Mouse (Mus musculus): ENCODE data around the gene Rbmxl2. TPM values are rescaled to one million over a fixed set of nuclear protein-coding genes. Genes with fewer than 3 reads are reported as not detected.

The Rbmxl2 gene
- polyA plus RNA-seq, 1 experiment from 2014 or later: not detected

DNA sequence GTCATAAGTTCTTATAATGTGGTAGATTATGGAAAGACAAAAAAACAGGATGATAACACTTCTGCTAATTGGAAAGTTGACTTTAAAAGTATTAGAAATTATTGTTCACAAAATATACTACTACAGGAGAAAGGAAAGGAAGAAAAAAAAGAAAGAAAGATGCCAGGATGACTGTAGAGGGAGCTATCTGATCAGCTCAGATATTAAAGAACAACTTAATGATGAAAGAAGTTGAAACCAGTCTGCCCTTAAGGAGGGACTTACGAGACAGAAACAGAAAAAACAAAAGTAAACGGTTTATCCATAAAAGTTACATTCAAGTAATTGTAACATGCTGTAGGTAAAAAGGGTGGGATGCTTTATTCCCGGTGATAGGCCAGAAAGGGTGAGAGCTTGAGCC lies 28.3 kb downstream of the Rbmxl2 start:
- no peaks in the 10 kb centered on the region for H3K4me1 ChIP-seq (replicated peaks; ENCODE audit: control insufficient read depth, insufficient read depth, low read length)
- no peak overlapping the region for H3K27ac ChIP-seq (ENCODE audit: low read depth, low read length)
- no peaks in the 10 kb centered on the region for H3K27me3 ChIP-seq (ENCODE audit: control insufficient read depth, insufficient read depth, low read length)
- no peak overlapping the region for H3K4me3 ChIP-seq (ENCODE audit: low read depth, low read length)
- no peak overlapping the region for H3K4me2 ChIP-seq (replicated peaks; ENCODE audit: low read depth, low read length)
- H3K9me3 ChIP-seq (ENCODE audit: control insufficient read depth, low read length): no peaks in the 10 kb centered on the region
- 75% methylated on average over 3 of the region's 3 CpGs for WGBS
- no peak for ATAC-seq (ENCODE audit: low FRiP score)
- no peak for DNase-seq (ENCODE audit: low spot score)
- no peaks in the 10 kb centered on the region for H3K36me3 ChIP-seq (ENCODE audit: control insufficient read depth, insufficient read depth, low read length)
- no peak overlapping the region for H3K9ac ChIP-seq (ENCODE audit: low read depth, low read length)

DNA sequence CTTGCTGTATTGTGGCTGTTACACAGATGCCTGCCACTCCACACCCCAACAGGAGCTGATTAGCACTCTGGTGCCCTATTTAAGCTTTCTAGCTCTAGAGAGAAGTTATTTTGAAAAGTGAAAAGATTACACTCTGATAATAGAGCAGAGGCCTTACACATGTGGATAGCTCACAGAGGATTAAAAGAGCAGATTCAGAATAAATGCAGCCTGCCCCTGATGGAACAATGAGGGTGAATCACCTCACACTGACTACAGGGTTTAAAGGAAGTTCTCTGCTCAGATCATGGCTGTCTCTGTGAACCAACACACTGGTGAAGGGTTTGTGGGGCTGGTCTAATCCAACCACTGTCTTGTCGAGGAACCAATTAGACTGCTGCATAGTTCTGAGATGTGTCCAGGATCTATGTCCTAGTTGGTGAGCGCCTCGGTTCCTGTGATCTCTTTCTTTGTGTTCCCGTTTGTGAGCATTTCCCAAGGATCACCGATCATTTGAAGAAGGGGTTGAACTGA lies 32.2 kb downstream of the Rbmxl2 start:
- DNase-seq (ENCODE audit: low spot score): no peak
- Histone ChIP-seq H3K9me3 (ENCODE audit: control insufficient read depth, low read length) (no peaks in the 10 kb centered on the region), H3K9ac (ENCODE audit: low read depth, low read length) (no peak overlapping the region), H3K4me2 (replicated peaks; ENCODE audit: low read depth, low read length) (no peak overlapping the region), H3K36me3 (ENCODE audit: control insufficient read depth, insufficient read depth, low read length) (no peaks in the 10 kb centered on the region), H3K27me3 (ENCODE audit: control insufficient read depth, insufficient read depth, low read length) (no peaks in the 10 kb centered on the region), H3K4me1 (replicated peaks; ENCODE audit: control insufficient read depth, insufficient read depth, low read length) (no peaks in the 10 kb centered on the region), H3K27ac (ENCODE audit: low read depth, low read length) (no peak overlapping the region), H3K4me3 (ENCODE audit: low read depth, low read length) (no peak overlapping the region)
- WGBS: 92% methylated on average over 5 of the region's 5 CpGs
- no peak for ATAC-seq (ENCODE audit: low FRiP score)

DNA sequence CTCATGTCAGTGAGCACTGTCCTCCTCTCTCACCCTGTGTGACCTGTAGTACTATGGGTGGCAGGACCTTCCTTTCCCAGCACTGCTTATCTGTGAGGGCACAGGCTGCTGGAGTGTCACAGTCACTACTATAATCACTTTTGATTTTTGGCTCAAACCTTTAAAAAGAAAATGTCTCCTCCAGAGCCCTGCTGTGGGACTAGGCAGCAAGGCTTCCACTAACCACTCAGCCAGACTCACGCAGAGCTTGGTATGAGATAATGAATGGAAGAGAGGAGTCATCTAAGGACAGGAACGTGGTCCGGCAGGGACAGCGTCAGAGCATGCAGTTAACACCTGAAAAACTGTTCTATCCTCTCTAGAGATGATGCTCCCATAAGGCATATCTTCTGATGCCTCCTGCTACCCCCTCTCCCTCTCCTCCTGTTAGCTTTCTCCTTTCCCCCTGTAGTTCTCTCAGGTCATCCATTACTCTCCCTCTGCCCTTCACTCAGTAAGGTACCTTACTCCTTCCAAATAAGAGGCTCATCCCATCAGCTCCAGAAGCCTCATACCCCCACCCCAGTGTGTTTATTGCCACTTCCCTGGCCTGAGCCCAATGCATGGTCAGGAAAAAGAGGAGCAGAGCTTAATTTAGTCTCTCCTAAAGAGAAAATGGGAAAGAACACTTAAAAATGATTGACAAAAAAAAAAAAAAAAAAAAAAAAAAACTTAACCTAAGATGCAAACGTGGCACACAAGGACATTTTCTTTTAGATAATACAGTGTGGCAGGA lies 41.2 kb downstream of the Rbmxl2 start:
- Histone ChIP-seq H3K27ac (ENCODE audit: low read depth, low read length) (no peak overlapping the region), H3K4me1 (replicated peaks; ENCODE audit: control insufficient read depth, insufficient read depth, low read length) (no peaks in the 10 kb centered on the region), H3K27me3 (ENCODE audit: control insufficient read depth, insufficient read depth, low read length) (no peaks in the 10 kb centered on the region), H3K36me3 (ENCODE audit: control insufficient read depth, insufficient read depth, low read length) (no peaks in the 10 kb centered on the region), H3K9ac (ENCODE audit: low read depth, low read length) (no peak overlapping the region), H3K9me3 (ENCODE audit: control insufficient read depth, low read length) (no peaks in the 10 kb centered on the region), H3K4me2 (replicated peaks; ENCODE audit: low read depth, low read length) (no peak overlapping the region), H3K4me3 (ENCODE audit: low read depth, low read length) (no peak overlapping the region)
- ATAC-seq (ENCODE audit: low FRiP score) (no peak), DNase-seq (ENCODE audit: low spot score) (no peak)
- 81% methylated on average over 5 of the region's 5 CpGs for WGBS

DNA sequence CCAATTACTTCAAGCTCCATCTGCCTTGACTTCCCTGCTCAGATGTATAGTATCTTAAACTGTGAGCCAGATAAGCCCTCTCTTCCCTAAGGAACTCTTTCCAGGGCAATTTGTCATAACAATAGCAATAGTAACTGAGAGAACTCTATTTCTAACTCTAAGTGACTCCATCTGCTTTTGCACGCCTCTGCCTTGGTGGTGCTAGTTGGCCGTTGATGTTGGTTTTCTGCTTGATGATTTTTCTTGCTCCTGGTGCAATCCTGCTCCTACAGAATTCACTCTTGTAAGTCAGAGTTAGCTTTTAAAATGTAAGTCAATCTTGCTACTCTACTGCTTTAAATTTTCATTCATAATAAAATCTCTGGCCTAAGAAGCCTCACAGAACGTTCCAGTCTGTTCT lies 44.1 kb downstream of the Rbmxl2 start:
- no peak overlapping the region for H3K9ac ChIP-seq (ENCODE audit: low read depth, low read length)
- WGBS: 90% methylated on average over 3 of the region's 3 CpGs
- H3K4me1 ChIP-seq (replicated peaks; ENCODE audit: control insufficient read depth, insufficient read depth, low read length): no peaks in the 10 kb centered on the region
- ATAC-seq (ENCODE audit: low FRiP score) (no peak), DNase-seq (ENCODE audit: low spot score) (no peak)
- no peak overlapping the region for H3K4me3 ChIP-seq (ENCODE audit: low read depth, low read length)
- H3K27me3 ChIP-seq (ENCODE audit: control insufficient read depth, insufficient read depth, low read length): no peaks in the 10 kb centered on the region
- H3K9me3 ChIP-seq (ENCODE audit: control insufficient read depth, low read length): no peaks in the 10 kb centered on the region
- no peak overlapping the region for H3K27ac ChIP-seq (ENCODE audit: low read depth, low read length)
- H3K4me2 ChIP-seq (replicated peaks; ENCODE audit: low read depth, low read length): no peak overlapping the region
- H3K36me3 ChIP-seq (ENCODE audit: control insufficient read depth, insufficient read depth, low read length): no peaks in the 10 kb centered on the region

DNA sequence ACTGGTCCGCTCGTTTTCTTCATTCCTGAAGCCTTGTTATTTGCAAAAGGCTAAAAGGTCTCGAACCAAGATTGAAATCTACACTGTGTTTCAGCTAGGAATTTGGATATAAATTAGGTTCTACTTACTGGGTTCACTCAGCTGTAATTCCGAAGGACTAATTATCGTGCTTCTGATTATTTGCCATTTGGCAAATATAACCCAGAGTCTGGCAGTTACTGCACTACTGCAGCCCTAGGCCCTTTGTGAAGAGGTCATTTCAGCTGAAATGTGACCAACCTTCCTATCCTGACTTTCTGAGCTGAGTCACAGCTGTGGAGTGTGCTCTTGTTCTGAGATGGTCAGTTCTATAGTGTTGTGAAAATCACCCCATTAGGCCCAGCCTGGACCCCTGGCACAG lies 50.7 kb downstream of the Rbmxl2 start:
- Histone ChIP-seq H3K4me2 (replicated peaks; ENCODE audit: low read depth, low read length) (no peak overlapping the region), H3K9me3 (ENCODE audit: control insufficient read depth, low read length) (no peaks in the 10 kb centered on the region), H3K4me1 (replicated peaks; ENCODE audit: control insufficient read depth, insufficient read depth, low read length) (no peaks in the 10 kb centered on the region), H3K4me3 (ENCODE audit: low read depth, low read length) (no peak overlapping the region), H3K27ac (ENCODE audit: low read depth, low read length) (no peak overlapping the region), H3K36me3 (ENCODE audit: control insufficient read depth, insufficient read depth, low read length) (no peaks in the 10 kb centered on the region), H3K27me3 (ENCODE audit: control insufficient read depth, insufficient read depth, low read length) (no peaks in the 10 kb centered on the region), H3K9ac (ENCODE audit: low read depth, low read length) (no peak overlapping the region)
- ATAC-seq (ENCODE audit: low FRiP score) (no peak), DNase-seq (ENCODE audit: low spot score) (no peak)
- 88% methylated on average over 5 of the region's 5 CpGs for WGBS

Other genes with a start within 250 kb of the Rbmxl2 start
- gene Olfr6, start 245.5 kb upstream of the Rbmxl2 start, polyA plus RNA-seq (2014; fragmentation: Nextera tagmentation; extraction: Ambion mirVana): not detected in 2 replicates
- not detected in 2 replicates for gene Olfr711, start 234.0 kb upstream of the Rbmxl2 start, polyA plus RNA-seq (2014; fragmentation: Nextera tagmentation; extraction: Ambion mirVana)
- gene Olfr2, start 203.4 kb upstream of the Rbmxl2 start, polyA plus RNA-seq (2014; fragmentation: Nextera tagmentation; extraction: Ambion mirVana): not detected in 2 replicates
- not detected in 2 replicates for gene Olfr713, start 178.3 kb upstream of the Rbmxl2 start, polyA plus RNA-seq (2014; fragmentation: Nextera tagmentation; extraction: Ambion mirVana)
- gene Olfr714, start 138.5 kb upstream of the Rbmxl2 start, polyA plus RNA-seq (2014; fragmentation: Nextera tagmentation; extraction: Ambion mirVana): not detected in 2 replicates
- gene Olfr17, start 116.2 kb upstream of the Rbmxl2 start, polyA plus RNA-seq (2014; fragmentation: Nextera tagmentation; extraction: Ambion mirVana): not detected in 2 replicates
- gene Olfr715b, start 99.1 kb upstream of the Rbmxl2 start, polyA plus RNA-seq (2014; fragmentation: Nextera tagmentation; extraction: Ambion mirVana): not detected in 2 replicates
- gene Olfr715, start 78.4 kb upstream of the Rbmxl2 start, polyA plus RNA-seq (2014; fragmentation: Nextera tagmentation; extraction: Ambion mirVana): not detected in 2 replicates
- gene Olfr716, start 71.1 kb upstream of the Rbmxl2 start, polyA plus RNA-seq (2014; fragmentation: Nextera tagmentation; extraction: Ambion mirVana): not detected in 2 replicates
- not detected in 2 replicates for gene Nlrp14, start 42.5 kb upstream of the Rbmxl2 start, polyA plus RNA-seq (2014; fragmentation: Nextera tagmentation; extraction: Ambion mirVana)
- gene Syt9, start 161.3 kb downstream of the Rbmxl2 start, polyA plus RNA-seq (2014; fragmentation: Nextera tagmentation; extraction: Ambion mirVana): 4.4 and 4.8 TPM in 2 replicates